Mouse (Mus musculus) CD4-positive helper T cell, adult 2 months (primary cell): ENCODE measurements around the gene Sval1.

Experiments used
- DNase-seq: peaks from one replicate; pipeline ENCODE4 v3.0.0-alpha.2; 2012; ENCODE audit warnings: low read depth, missing footprints, low spot score

Sval1 gene

GRCm38 (mm10) chr6:41951330-41951729 is at the start of gene Sval1:
Gene Sval1 (plus strand): TSS chr6:41951630.
- DNase-seq = no peak

DNA sequence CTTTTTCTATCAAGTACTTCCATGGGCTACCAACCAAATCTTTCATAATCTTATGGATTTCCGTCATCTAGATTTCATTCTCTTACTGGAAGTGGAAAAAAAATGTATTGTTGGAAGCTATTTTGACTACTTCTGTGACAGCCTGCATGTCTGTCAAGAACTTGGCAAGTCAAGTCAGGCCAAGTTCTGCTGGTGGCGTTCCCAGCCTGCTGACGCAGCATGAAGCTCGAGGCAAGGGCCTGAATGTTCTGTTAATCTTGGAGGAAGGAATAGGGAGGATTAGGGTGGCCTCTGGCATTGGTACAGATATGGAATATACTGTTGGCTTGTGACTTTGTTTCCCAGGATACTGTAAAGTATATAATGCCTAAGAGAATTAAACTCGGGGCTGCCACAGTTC is 39.8 kb upstream of the Sval1 start:
- DNase-seq = no peak

- DNase-seq = no peak
Observed at GRCm38 (mm10) chr6:41914883-41915282, 36.5 kb upstream of the Sval1 start.

DNA sequence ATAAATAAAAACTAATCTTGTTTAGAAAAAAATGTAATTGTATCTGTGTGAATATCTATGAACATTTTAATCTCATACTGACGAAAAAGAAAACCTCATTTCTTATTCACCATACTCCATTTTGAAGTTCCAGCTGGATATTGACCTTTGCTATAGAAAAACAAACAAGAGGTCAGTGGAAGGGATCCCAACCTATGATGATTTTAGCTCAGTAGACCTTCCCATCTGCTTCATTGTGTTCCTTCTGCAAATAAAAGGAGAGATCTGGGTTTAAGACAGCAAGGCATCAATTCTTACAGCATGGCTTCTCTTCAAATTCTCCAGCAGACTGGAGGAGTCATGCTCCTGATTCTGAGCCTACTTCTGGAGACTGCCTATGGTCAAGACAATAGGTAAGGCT is 16.4 kb downstream of the Sval1 start, which contains the start of gene Sval3:
TSS of gene Sval3 (plus strand) at position 301 of the 400 bp plus-strand sequence.
- DNase-seq = no peak
